Mouse (Mus musculus): ENCODE results near the gene Gm20388.

GRCm38 (mm10) chr8:121760484-121760883 lies 1849.8 kb downstream of the Gm20388 start:
- no peak for TF ChIP-seq POLR2A (IDR thresholded peaks at IDR 0.05; ENCODE audit: extremely low read depth, insufficient read depth, low read length)
- TF ChIP-seq CTCF (IDR thresholded peaks at IDR 0.05; ENCODE audit: extremely low read depth, insufficient read depth, low read length), result no peak

Data from cortical plate, adult 2 months (tissue).